Mouse (Mus musculus): Measurements from ENCODE around the gene Prph2. TPM values are rescaled to one million over a fixed set of nuclear protein-coding genes. Genes with fewer than 3 reads are reported as not detected.

Prph2 gene
- polyA plus RNA-seq, 1 experiment, result 2.9 TPM

DNA sequence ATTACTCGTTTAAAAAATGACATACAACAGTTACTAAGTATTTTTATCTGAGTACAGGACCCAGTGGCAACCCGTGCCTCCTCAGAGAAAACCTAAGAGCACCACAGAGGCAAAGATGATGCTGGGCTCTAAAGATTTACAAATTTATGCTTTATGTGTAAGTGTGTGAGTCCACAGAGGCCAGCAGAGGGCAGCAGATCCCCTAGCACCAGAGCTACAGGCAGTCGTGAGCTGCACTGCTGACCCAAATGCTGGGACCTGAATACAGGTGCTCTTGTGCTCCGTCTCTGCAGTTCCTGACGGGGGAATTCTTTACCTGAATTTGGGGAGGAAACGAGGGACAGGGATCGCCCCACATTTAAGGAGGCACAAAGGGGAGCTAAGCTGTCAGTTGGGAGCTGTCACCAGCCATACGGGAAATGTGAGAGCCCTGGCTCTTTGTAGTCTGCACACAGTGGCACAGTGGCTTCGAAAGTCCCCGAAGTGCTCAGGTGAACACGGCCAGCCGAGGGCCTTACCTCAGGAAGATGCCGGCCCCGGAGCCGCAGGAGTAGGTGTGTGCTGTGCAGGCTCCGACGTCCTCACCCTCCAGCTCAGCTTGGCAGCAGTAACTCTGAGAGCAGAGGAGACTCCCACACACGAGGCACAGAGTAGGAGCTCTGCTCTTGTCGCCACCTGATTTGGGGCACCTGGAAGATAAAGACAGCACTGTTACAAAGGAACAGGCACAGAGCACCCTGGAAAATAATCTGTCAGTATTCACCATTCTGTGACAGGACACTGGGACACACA lies 23.5 kb downstream of the Prph2 start:
- Histone ChIP-seq H3K36me3 (ENCODE audit: control insufficient read depth, insufficient read depth, low read length) (no peaks in the 10 kb centered on the region), H3K27ac (ENCODE audit: control insufficient read depth, insufficient read depth, low read depth, low read length) (no peak overlapping the region)
- TF ChIP-seq CTCF (IDR thresholded peaks at IDR 0.05; ENCODE audit: control insufficient read depth, insufficient read depth, insufficient replicate concordance, low read depth, low read length), result peak; percentile 54; the same call in 1 of the 2 replicates
- TF ChIP-seq POLR2A (IDR thresholded peaks at IDR 0.05; ENCODE audit: control insufficient read depth, low read depth, low read length), result no peak

DNA sequence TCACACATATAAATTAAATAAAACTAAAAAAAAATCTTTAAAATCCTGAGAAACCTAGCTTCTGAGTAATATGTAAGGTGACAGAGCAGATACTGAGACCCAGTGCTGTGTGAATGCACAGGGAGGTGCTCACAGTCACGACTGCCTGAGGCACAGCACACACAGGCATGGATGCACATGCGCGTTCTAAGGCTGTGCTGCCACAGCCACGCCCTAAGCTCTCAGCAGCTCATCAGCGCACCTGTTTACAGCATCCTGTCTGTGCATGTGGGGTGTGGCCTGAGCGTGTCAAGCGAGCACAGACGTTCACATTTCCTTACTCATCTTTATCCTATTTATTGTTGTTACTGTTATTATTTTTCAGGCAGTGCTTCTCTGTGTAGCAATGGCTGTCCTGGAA lies 30.2 kb downstream of the Prph2 start:
- H3K4me1 ChIP-seq (ENCODE audit: control insufficient read depth, insufficient read depth, low read length), result no peaks in the 10 kb centered on the region
- H3K4me3 ChIP-seq (ENCODE audit: control insufficient read depth, low read depth, low read length), result no peak overlapping the region
- no peaks in the 10 kb centered on the region; the same call in 1 of the 2 replicates for H3K36me3 ChIP-seq (ENCODE audit: control insufficient read depth, insufficient read depth, low read length)
- no peak overlapping the region for H3K27ac ChIP-seq (ENCODE audit: control insufficient read depth, insufficient read depth, low read depth, low read length)
- TF ChIP-seq POLR2A (IDR thresholded peaks at IDR 0.05; ENCODE audit: control insufficient read depth, low read depth, low read length), result no peak
- no peak for TF ChIP-seq CTCF (IDR thresholded peaks at IDR 0.05; ENCODE audit: control insufficient read depth, insufficient read depth, insufficient replicate concordance, low read depth, low read length)
- H3K27me3 ChIP-seq (ENCODE audit: control insufficient read depth, insufficient read depth, low read length), result no peaks in the 10 kb centered on the region

More for the DNA sequence above, 23.5 kb downstream of the Prph2 start:
- Histone ChIP-seq H3K4me3 (ENCODE audit: control insufficient read depth, low read depth, low read length) (no peak overlapping the region), H3K4me1 (ENCODE audit: control insufficient read depth, insufficient read depth, low read length) (no peaks in the 10 kb centered on the region), H3K27me3 (ENCODE audit: control insufficient read depth, insufficient read depth, low read length) (no peaks in the 10 kb centered on the region)

DNA sequence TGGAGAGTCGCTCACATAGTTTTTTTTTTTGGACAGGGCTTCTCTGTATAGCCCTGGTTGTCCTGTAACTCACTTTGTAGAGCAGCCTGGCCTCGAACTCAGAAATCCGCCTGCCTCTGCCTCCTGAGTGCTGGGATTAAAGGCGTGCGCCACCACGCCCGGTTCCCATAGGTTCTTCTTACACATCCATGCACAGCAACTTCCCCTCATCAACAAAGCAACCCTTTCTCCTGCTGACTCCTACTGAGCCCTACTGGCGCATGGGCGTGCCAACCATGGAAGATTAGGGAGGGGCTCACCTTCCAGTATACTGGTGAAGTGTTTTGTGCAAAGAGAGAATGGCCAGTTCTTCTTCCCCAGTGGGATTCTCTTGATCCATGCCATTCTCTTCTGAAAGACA lies 32.2 kb downstream of the Prph2 start:
- H3K36me3 ChIP-seq (ENCODE audit: control insufficient read depth, insufficient read depth, low read length), result no peaks in the 10 kb centered on the region; the same call in 1 of the 2 replicates
- no peaks in the 10 kb centered on the region for H3K27me3 ChIP-seq (ENCODE audit: control insufficient read depth, insufficient read depth, low read length)
- TF ChIP-seq CTCF (IDR thresholded peaks at IDR 0.05; ENCODE audit: control insufficient read depth, insufficient read depth, insufficient replicate concordance, low read depth, low read length) (no peak), POLR2A (IDR thresholded peaks at IDR 0.05; ENCODE audit: control insufficient read depth, low read depth, low read length) (no peak)
- H3K4me3 ChIP-seq (ENCODE audit: control insufficient read depth, low read depth, low read length), result peak overlapping the region; percentile 44
- H3K4me1 ChIP-seq (ENCODE audit: control insufficient read depth, insufficient read depth, low read length), result no peaks in the 10 kb centered on the region
- H3K27ac ChIP-seq (ENCODE audit: control insufficient read depth, insufficient read depth, low read depth, low read length), result no peak overlapping the region

DNA sequence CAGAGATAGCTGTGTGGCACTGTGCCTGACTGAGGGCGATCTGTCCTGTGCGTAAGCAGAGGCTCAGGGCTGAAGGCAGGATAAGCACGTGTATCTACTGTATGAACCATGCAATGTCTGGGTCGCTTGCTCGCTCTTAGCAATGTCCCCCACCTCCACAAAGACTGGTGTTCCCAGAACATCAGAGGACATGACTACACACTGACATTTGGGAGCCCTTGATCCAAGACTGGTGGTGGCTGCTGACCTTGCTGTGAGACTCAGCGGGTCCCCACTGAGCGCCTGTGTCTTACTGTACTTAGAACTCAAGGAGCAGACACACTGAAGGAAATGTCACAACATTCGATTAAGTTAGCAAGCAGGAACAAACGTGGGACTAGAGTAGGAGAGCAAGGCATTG lies 36.0 kb downstream of the Prph2 start:
- TF ChIP-seq CTCF (IDR thresholded peaks at IDR 0.05; ENCODE audit: control insufficient read depth, insufficient read depth, insufficient replicate concordance, low read depth, low read length) (no peak), POLR2A (IDR thresholded peaks at IDR 0.05; ENCODE audit: control insufficient read depth, low read depth, low read length) (no peak)
- H3K4me1 ChIP-seq (ENCODE audit: control insufficient read depth, insufficient read depth, low read length), result no peaks in the 10 kb centered on the region
- H3K36me3 ChIP-seq (ENCODE audit: control insufficient read depth, insufficient read depth, low read length), result peaks cover 1% of the 10 kb centered on the region; the same call in 1 of the 2 replicates
- H3K4me3 ChIP-seq (ENCODE audit: control insufficient read depth, low read depth, low read length), result no peak overlapping the region
- no peaks in the 10 kb centered on the region for H3K27me3 ChIP-seq (ENCODE audit: control insufficient read depth, insufficient read depth, low read length)
- H3K27ac ChIP-seq (ENCODE audit: control insufficient read depth, insufficient read depth, low read depth, low read length), result no peak overlapping the region

DNA sequence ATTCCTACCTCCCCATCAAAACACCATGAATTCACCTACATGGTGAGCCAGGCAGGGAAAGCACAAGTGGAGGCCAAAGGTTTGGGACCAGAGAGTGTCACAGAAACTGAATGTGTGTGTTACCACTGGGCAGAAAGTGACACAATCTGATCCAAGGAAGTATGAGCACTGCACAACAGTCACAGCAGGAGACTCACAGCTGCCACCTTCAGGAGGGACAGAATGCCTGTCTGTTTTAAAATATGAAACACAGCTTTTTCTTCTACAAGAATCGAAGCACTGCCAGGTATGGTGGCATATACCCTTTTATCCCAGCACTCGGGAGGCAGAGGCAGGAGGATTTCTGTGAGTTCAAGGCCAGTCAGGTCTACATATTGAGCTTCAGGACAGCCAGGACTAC lies 47.8 kb downstream of the Prph2 start:
- Histone ChIP-seq H3K27me3 (ENCODE audit: control insufficient read depth, insufficient read depth, low read length) (no peaks in the 10 kb centered on the region), H3K4me3 (ENCODE audit: control insufficient read depth, low read depth, low read length) (no peak overlapping the region), H3K4me1 (ENCODE audit: control insufficient read depth, insufficient read depth, low read length) (no peaks in the 10 kb centered on the region), H3K27ac (ENCODE audit: control insufficient read depth, insufficient read depth, low read depth, low read length) (no peak overlapping the region), H3K36me3 (ENCODE audit: control insufficient read depth, insufficient read depth, low read length) (peaks cover 2% of the 10 kb centered on the region; the same call in 1 of the 2 replicates)
- TF ChIP-seq POLR2A (IDR thresholded peaks at IDR 0.05; ENCODE audit: control insufficient read depth, low read depth, low read length), result no peak
- TF ChIP-seq CTCF (IDR thresholded peaks at IDR 0.05; ENCODE audit: control insufficient read depth, insufficient read depth, insufficient replicate concordance, low read depth, low read length), result no peak

DNA sequence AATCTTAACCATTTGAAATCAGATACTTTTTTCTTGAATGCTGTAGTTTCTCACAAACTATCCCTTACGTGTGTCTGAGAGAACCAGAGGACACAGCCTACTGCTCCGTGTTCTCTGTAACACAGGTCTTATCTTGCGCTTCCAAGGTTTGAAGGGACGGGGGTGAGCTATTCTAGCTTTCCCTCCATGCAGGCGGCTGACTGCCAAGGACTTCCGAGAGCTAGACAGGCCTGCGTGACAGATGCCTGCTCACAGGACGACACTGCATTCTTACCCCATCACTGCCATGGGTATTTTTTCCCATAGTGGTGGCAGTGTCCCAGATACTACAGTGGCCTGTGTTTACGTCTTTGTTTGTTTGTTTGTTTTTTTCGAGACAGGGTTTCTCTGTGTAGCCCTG lies 50.0 kb downstream of the Prph2 start:
- H3K27ac ChIP-seq (ENCODE audit: control insufficient read depth, insufficient read depth, low read depth, low read length), result no peak overlapping the region

DNA sequence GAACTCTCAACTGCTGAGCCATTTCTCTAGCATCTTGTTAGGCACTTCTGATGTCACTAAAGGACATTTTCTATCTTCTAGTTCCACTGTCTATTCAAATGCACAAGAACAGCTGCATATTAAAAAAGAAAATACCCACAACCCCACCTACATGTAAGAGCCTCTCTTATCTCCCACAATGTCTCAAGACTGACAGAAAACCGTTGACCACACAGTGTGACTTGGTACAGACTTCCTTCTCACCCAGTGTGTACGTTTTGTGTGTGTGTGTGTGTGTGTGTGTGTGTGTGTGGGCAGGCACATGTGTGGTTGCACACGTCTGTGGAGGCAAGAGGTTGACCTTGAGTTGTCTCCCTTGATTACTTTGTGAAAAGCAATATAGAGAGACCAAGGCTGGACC lies 51.9 kb downstream of the Prph2 start:
- Histone ChIP-seq H3K4me1 (ENCODE audit: control insufficient read depth, insufficient read depth, low read length) (no peaks in the 10 kb centered on the region), H3K4me3 (ENCODE audit: control insufficient read depth, low read depth, low read length) (no peak overlapping the region), H3K36me3 (ENCODE audit: control insufficient read depth, insufficient read depth, low read length) (peaks cover 2% of the 10 kb centered on the region; the same call in 1 of the 2 replicates), H3K27me3 (ENCODE audit: control insufficient read depth, insufficient read depth, low read length) (no peaks in the 10 kb centered on the region), H3K27ac (ENCODE audit: control insufficient read depth, insufficient read depth, low read depth, low read length) (no peak overlapping the region)
- no peak for TF ChIP-seq POLR2A (IDR thresholded peaks at IDR 0.05; ENCODE audit: control insufficient read depth, low read depth, low read length)
- no peak for TF ChIP-seq CTCF (IDR thresholded peaks at IDR 0.05; ENCODE audit: control insufficient read depth, insufficient read depth, insufficient replicate concordance, low read depth, low read length)

More for the DNA sequence above, 50.0 kb downstream of the Prph2 start:
- no peak overlapping the region for H3K4me3 ChIP-seq (ENCODE audit: control insufficient read depth, low read depth, low read length)
- H3K4me1 ChIP-seq (ENCODE audit: control insufficient read depth, insufficient read depth, low read length), result no peaks in the 10 kb centered on the region
- TF ChIP-seq POLR2A (IDR thresholded peaks at IDR 0.05; ENCODE audit: control insufficient read depth, low read depth, low read length) (no peak), CTCF (IDR thresholded peaks at IDR 0.05; ENCODE audit: control insufficient read depth, insufficient read depth, insufficient replicate concordance, low read depth, low read length) (no peak)
- H3K36me3 ChIP-seq (ENCODE audit: control insufficient read depth, insufficient read depth, low read length), result peaks cover 2% of the 10 kb centered on the region; the same call in 1 of the 2 replicates
- no peaks in the 10 kb centered on the region for H3K27me3 ChIP-seq (ENCODE audit: control insufficient read depth, insufficient read depth, low read length)

Measured in testis, adult 2 months (tissue).